Mouse (Mus musculus) neural tube, embryonic 14.5 days (tissue): ENCODE results near the gene Rtp4. TPM values are rescaled to one million over a fixed set of nuclear protein-coding genes. Genes with fewer than 3 reads are reported as not detected.

Experiments used
- ATAC-seq: fragments of 200-750 bp; cut with Nextera tagmentation; 2 replicates; pipeline ENCODE4 v1.8.0; 2017; ENCODE audit warnings: low read depth, mild to moderate bottlenecking, moderate TSS enrichment, moderate library complexity
- H3K27ac ChIP-seq: fragments of 300-500 bp; sonication (generic); 2 replicates; pipeline ENCODE4 v1.5.1; 2014; ENCODE audit warnings: low read depth, mild to moderate bottlenecking, control low read depth, low read length, moderate library complexity, mixed read lengths
- H3K27me3 ChIP-seq: fragments of 300-500 bp; sonication (generic); 2 replicates; pipeline ENCODE4 v1.6.1; 2014; ENCODE audit warnings: low read length; ENCODE audit not compliant: control insufficient read depth, insufficient read depth
- H3K36me3 ChIP-seq: fragments of 300-500 bp; sonication (generic); 2 replicates; pipeline ENCODE4 v1.6.1; 2014; ENCODE audit warnings: low read length, mixed read lengths; ENCODE audit not compliant: control insufficient read depth, insufficient read depth
- H3K4me1 ChIP-seq: fragments of 300-500 bp; sonication (generic); 2 replicates; pipeline ENCODE4 v1.6.1; 2014; ENCODE audit warnings: low read length; ENCODE audit not compliant: control insufficient read depth, insufficient read depth
- H3K4me2 ChIP-seq: fragments of 300-500 bp; sonication (generic); 2 replicates; pipeline ENCODE4 v1.6.1; 2014; ENCODE audit warnings: mild to moderate bottlenecking, low read depth, low read length, control low read depth
- H3K4me3 ChIP-seq: fragments of 300-500 bp; sonication (generic); 2 replicates; pipeline ENCODE4 v1.5.1; 2014; ENCODE audit warnings: low read depth, low read length, control low read depth, mixed read lengths
- H3K9ac ChIP-seq: fragments of 300-500 bp; sonication (generic); replicated peaks from 2 replicates; pipeline ENCODE4 v1.6.1; 2014; ENCODE audit warnings: low read depth, mild to moderate bottlenecking, control low read depth, low read length, mixed read lengths
- H3K9me3 ChIP-seq: fragments of 300-500 bp; sonication (generic); 2 replicates; pipeline ENCODE4 v1.6.1; 2016; ENCODE audit warnings: low read length; ENCODE audit not compliant: control insufficient read depth
- WGBS: fragments of 180-500 bp; shearing (Covaris S2); extraction: QIAGEN DNeasy Blood & Tissue Kit; methylation state at CpG from one replicate; pipeline ENCODE4 v1.1.7; 2014; 5-methylcytosine and 5-hydroxymethylcytosine counted together
- polyA plus RNA-seq: library from polyadenylated mRNA; unstranded; fragments of >200 nt; fragmentation: Nextera tagmentation; extraction: Ambion mirVana; gene quantifications from 2 replicates; pipeline ENCODE4 v1.2.1, GENCODE M21; 2014

Gene Rtp4
- polyA plus RNA-seq, 1 experiment from 2014 or later, result 1.6 TPM

DNA sequence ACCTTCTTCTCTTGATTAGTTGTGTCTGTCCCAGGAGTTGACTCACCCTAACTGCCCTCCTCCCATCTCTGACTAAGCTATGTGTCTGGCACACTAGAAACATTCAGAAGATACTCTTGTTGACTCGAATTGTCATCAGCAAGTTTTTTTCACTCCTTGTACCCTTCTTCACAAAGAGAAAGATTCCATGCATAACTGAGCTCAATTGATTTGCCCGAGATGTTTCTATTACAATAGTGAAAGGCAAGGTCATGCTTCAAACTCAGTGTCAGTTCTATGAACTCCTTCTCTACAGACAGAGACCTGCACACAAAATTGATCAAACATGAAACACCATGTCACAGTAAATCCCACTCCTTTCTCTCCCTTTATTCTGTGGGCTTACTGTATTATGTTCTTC, 111.4 kb downstream of the Rtp4 start:
- 73% methylated on average over 2 of the region's 2 CpGs for WGBS

DNA sequence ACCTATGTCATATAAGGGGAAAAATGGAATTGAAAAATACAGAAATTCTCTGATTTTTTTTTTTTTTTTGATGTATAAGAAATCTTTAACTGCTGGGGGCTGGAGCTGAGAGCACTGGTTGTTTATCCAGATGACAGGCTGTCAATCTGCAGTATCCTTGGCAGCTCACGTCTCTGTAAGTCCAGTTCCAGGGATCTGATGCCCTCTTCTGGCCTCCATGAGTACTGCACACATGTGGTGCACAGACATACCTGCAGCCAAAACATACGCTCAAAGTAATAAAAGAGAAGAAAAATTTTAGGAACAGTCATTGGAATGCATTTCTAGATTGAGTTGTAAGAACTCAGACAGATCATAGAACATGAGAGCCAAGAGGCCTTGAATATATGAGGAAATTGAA, 112.6 kb downstream of the Rtp4 start:
- Histone ChIP-seq H3K27ac (no peak overlapping the region), H3K36me3 (no peaks in the 10 kb centered on the region), H3K4me1 (no peaks in the 10 kb centered on the region), H3K27me3 (no peaks in the 10 kb centered on the region), H3K4me3 (no peak overlapping the region), H3K4me2 (no peak overlapping the region), H3K9ac (no peak overlapping the region), H3K9me3 (no peaks in the 10 kb centered on the region)
- no peak for ATAC-seq
- WGBS, result 72% methylated on average over 2 of the region's 2 CpGs

More for the DNA sequence above, 111.4 kb downstream of the Rtp4 start:
- no peaks in the 10 kb centered on the region for H3K27me3 ChIP-seq
- H3K27ac ChIP-seq, result no peak overlapping the region
- no peak for ATAC-seq
- H3K36me3 ChIP-seq, result no peaks in the 10 kb centered on the region
- H3K4me3 ChIP-seq, result no peak overlapping the region
- H3K4me2 ChIP-seq, result no peak overlapping the region
- H3K9me3 ChIP-seq, result no peaks in the 10 kb centered on the region
- H3K4me1 ChIP-seq, result no peaks in the 10 kb centered on the region
- no peak overlapping the region for H3K9ac ChIP-seq

DNA sequence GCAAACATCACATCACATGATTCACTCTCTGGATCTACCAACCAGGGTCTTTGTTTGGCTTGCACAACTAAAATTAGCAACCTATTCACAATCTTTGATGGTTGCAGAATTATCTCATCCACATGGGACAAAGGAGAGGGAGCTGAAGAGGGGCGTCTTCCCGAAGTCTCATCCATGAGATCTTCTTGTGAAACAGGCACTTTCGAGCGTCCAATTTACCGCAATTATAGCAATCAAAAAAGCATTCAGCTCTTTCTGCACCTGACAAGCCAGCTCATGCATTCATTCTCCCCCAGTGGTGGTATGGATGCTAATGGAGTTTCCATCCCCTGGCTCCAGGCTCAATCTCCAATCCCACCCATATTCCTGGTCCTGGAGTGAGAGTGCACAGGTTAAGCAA, 132.9 kb downstream of the Rtp4 start:
- H3K4me2 ChIP-seq, result no peak overlapping the region

DNA sequence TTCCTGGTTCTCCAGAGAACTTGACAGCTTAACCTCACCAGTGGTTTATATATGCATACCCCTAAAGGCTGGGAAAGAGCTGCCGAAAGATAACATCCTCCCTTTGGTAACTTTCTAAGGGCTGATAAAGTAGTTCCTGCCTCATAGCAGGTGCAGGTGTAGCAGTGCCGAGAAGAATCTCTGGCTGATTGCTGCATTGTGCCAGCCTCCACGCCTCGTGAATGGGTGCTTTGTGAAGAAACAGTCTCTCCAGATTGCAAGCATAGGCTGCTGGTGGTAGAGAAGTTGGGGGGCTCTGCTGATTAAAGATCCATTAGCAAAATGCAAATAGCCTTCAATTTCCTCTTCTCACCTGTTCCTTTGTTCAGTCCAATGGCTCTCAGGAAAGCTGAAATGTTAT, 133.4 kb downstream of the Rtp4 start:
- no peak for ATAC-seq
- H3K36me3 ChIP-seq, result no peaks in the 10 kb centered on the region
- H3K9ac ChIP-seq, result no peak overlapping the region
- no peak overlapping the region for H3K27ac ChIP-seq
- H3K27me3 ChIP-seq, result no peaks in the 10 kb centered on the region
- no peak overlapping the region for H3K4me3 ChIP-seq
- no peaks in the 10 kb centered on the region for H3K4me1 ChIP-seq
- 69% methylated on average over 4 of the region's 4 CpGs for WGBS
- H3K9me3 ChIP-seq, result no peaks in the 10 kb centered on the region
- H3K4me2 ChIP-seq, result no peak overlapping the region

More for the DNA sequence above, 132.9 kb downstream of the Rtp4 start:
- no peak overlapping the region for H3K4me3 ChIP-seq
- H3K4me1 ChIP-seq, result no peaks in the 10 kb centered on the region
- WGBS, result 90% methylated on average over 5 of the region's 5 CpGs
- no peaks in the 10 kb centered on the region for H3K9me3 ChIP-seq
- no peak for ATAC-seq
- H3K36me3 ChIP-seq, result no peaks in the 10 kb centered on the region
- no peak overlapping the region for H3K27ac ChIP-seq
- no peaks in the 10 kb centered on the region for H3K27me3 ChIP-seq
- H3K9ac ChIP-seq, result no peak overlapping the region

DNA sequence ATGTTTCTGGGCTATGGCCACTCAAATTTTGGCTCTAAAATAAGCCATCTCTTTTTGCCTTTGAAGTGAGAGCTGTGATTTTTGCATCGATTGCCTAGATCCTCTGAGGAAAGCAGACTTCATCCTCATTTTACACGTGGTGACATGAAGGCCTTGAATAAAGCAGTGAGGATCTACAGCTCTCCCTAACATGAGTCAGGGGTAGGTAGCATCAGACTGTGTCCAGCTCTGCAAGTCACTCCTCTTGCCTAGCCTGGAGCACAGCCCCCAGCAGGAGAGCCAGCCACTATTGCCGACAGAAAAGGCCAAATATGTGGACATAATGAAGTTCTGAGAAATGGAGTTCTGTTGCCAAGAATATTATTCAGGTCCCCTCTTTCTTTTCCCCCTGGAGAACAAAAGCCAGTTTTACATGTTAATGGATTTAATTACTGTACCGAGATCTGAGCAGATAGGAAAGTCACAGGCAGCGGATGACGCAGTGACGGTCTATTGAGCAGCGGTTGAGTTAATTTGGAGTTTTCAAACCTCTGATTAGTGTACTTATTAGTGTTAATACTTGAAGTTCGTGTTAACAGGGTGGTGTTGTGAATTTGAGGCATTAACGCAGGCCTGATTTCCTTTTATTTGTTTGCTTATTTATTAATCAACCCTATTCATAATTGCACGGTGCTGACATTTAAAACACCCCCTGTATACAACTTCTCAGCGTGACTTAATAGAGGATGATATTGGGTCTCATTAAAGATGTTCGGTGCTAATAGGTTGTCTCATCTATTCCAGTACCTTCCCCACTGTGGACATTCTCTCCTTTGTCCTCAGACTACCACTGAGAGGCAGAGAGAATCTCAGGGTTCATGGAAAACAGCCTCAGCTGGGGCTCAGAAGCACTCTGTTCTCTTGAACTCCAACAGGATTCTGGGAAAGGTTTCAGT, 139.8 kb downstream of the Rtp4 start:
- WGBS, result 64% methylated on average over 13 of the region's 13 CpGs
- H3K9ac ChIP-seq, result no peak overlapping the region
- no peaks in the 10 kb centered on the region for H3K9me3 ChIP-seq
- peak overlapping the region; percentile 55; the same call in 1 of the 2 replicates for H3K27ac ChIP-seq
- H3K4me2 ChIP-seq, result no peak overlapping the region
- peak; percentile 49; the same call in 1 of the 2 replicates for ATAC-seq
- H3K27me3 ChIP-seq, result no peaks in the 10 kb centered on the region
- H3K36me3 ChIP-seq, result no peaks in the 10 kb centered on the region
- no peaks in the 10 kb centered on the region for H3K4me1 ChIP-seq
- H3K4me3 ChIP-seq, result no peak overlapping the region

Other genes starting within 250 kb of the Rtp4 start
- gene Rtp1, start 91.2 kb upstream of the Rtp4 start, polyA plus RNA-seq, result 0.10 TPM in 1 of 2 replicates, not detected in the other
- 31.5 and 35.6 TPM in 2 replicates for gene Masp1, start 524 bp downstream of the Rtp4 start, polyA plus RNA-seq